Mouse (Mus musculus): ENCODE data around the gene Tbx1.

GRCm38 (mm10) chr16:18584901-18585510, 5.5 kb downstream of the Tbx1 start:
- no peak for TF ChIP-seq TAL1 (IDR thresholded peaks at IDR 0.05; ENCODE audit: low read length)
- TF ChIP-seq GATA1 (IDR thresholded peaks at IDR 0.05; ENCODE audit: low read length): no peak
